Mouse (Mus musculus) lung, postnatal 0 days (tissue): ENCODE results near the gene Prkce.

Experiments
- CTCF ChIP-seq: IDR thresholded peaks from 2 replicates; pipeline ENCODE4 v1.5.1; 2016; ENCODE audit warnings: antibody characterized with exemption, mild to moderate bottlenecking
- EP300 ChIP-seq: IDR thresholded peaks from 2 replicates; pipeline ENCODE4 v1.6.1; 2016; ENCODE audit warnings: antibody characterized with exemption, mild to moderate bottlenecking, control low read depth

DNA sequence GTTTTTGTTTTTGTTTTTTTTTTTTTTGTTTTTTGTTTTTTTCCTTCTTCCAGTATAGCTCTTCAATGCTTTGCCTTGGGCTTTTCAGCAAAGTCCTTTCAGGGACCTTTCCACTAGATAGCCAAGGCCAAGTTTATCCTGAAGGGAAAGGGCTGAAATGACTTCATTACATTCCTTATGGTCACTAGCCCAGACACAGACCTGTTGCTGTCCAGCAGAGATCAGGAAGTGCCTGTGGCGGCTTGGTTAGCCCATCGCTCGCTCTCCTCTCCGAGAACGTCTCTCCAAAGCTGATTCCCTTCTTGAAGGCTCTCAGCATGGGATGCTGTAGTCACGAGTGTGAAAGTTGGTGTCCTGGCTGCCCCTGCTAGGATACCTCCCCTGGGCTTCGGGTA is 106.8 kb downstream of the Prkce start:
- TF ChIP-seq CTCF = no peak
- no peak for TF ChIP-seq EP300
